Comparison of ENCODE assay signal across 20 mouse cellular contexts in the genomic region with DNA sequence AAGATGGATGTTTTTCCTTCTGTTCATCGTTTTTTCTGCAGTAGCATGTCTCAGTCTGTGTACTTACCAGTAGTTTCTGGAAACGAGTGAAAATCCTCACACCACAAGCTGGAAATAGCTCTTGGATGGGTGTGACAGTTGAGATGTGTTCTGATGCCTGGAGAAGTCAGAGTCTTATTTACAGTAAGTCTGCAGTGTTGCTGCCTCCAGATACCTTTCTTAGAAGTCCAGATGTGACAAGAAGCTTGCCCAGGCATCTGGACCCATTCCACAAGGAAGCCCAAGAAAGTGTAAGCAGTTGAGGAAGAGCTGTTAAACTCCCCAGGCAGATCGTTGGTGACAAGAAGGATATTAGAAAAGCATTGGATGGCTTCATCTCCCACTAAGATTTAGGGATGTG.
A peak's percentile ranks its signal among the peaks of the same experiment; 100 is the strongest.
DNase-seq lines count a peak whose midpoint lies in the region; ATAC-seq and TF ChIP-seq lines count a peak whose summit lies in the region.
"Had no signal": no experiment of that assay in that cellular context is flagged by ENCODE, and none has a peak within 500 bp of the region (broad histone marks: within the 10 kb centered on the region; RNA-seq: fewer than 3 reads in every experiment).

No protein-coding gene starts in this region.

- peak; percentile 52 to 59 for DNase-seq in frontal cortex, adult 2 months (ENCODE audit: extremely low spot score in 1 of 2, low spot score in 1 of 2)
- DNase-seq in frontal cortex, postnatal 10 days (ENCODE audit: low spot score in 2 of 2) = no peak
- DNase-seq in layer of hippocampus, adult 2 months (ENCODE audit: low spot score in 2 of 2) = no peak
- DNase-seq in layer of hippocampus, adult 8-10 months (ENCODE audit: low spot score in 2 of 2) = no peak
- DNase-seq in adipocyte (ENCODE audit: low spot score) = peak; percentile 32
- no peak for DNase-seq in gastrocnemius, postnatal 4 days (ENCODE audit: low spot score in 2 of 2)
- DNase-seq: adrenal gland, postnatal 36 days; cerebellum, adult 9-10 months; heart, adult 2 months; kidney, adult 9 months; kidney, postnatal 4 days; spleen, adult 18-20 months; thymus, postnatal 25 days had no signal

- TF ChIP-seq CTCF in layer of hippocampus, adult 2 months (conservative IDR thresholded peaks at IDR 0.05) = no peak

- no peaks in the 10 kb centered on the region for H3K27me3 ChIP-seq in stomach, embryonic 14.5 days (ENCODE audit: control insufficient read depth, insufficient read depth, low read length)
- H3K27me3 ChIP-seq: embryonic facial prominence, embryonic 15.5 days; forebrain, embryonic 12.5 days; heart, embryonic 15.5 days; liver, embryonic 12.5 days; midbrain, embryonic 15.5 days had no signal

- no peak overlapping the region for H3K4me3 ChIP-seq in layer of hippocampus, adult 2 months
- H3K4me3 ChIP-seq in stomach, embryonic 14.5 days (ENCODE audit: low read depth, low read length) = no peak overlapping the region
- H3K4me3 ChIP-seq: embryonic facial prominence, embryonic 15.5 days; forebrain, embryonic 12.5 days; heart, adult 2 months; heart, embryonic 15.5 days; liver, embryonic 12.5 days; midbrain, embryonic 15.5 days had no signal

- H3K36me3 ChIP-seq in stomach, embryonic 14.5 days (ENCODE audit: control insufficient read depth, insufficient read depth, low read length) = no peaks in the 10 kb centered on the region
- H3K36me3 ChIP-seq: embryonic facial prominence, embryonic 15.5 days; forebrain, embryonic 12.5 days; heart, embryonic 15.5 days; liver, embryonic 12.5 days; midbrain, embryonic 15.5 days had no signal

- no peak for ATAC-seq in stomach, embryonic 14.5 days (ENCODE audit: insufficient number of reproducible peaks, insufficient read depth, low FRiP score, low read depth)
- ATAC-seq in megakaryocyte progenitor cell, adult 5-6 weeks (replicated peaks; ENCODE audit: poor library complexity) = no peak
- ATAC-seq: liver, embryonic 12.5 days had no signal

- peak overlapping the region; percentile 2; the same call in 1 of the 2 replicates for H3K27ac ChIP-seq in layer of hippocampus, adult 2 months
- peak overlapping the region; percentile 79 for H3K27ac ChIP-seq in stomach, embryonic 14.5 days (ENCODE audit: low read length)
- H3K27ac ChIP-seq: heart, adult 2 months; heart, embryonic 15.5 days; liver, embryonic 12.5 days had no signal

- 20% methylated on average over 3 of the region's 3 CpGs for WGBS in stomach, embryonic 14.5 days

- no peak overlapping the region for H3K4me2 ChIP-seq in stomach, embryonic 14.5 days (replicated peaks; ENCODE audit: low read depth, low read length)
- H3K4me2 ChIP-seq: liver, embryonic 12.5 days had no signal

- no peaks in the 10 kb centered on the region for H3K9me3 ChIP-seq in stomach, embryonic 14.5 days (ENCODE audit: control insufficient read depth, low read depth, low read length)
- H3K9me3 ChIP-seq: embryonic facial prominence, embryonic 15.5 days; forebrain, embryonic 12.5 days; heart, embryonic 15.5 days; liver, embryonic 12.5 days; midbrain, embryonic 15.5 days had no signal

- H3K9ac ChIP-seq in stomach, embryonic 14.5 days (replicated peaks; ENCODE audit: low read depth, low read length) = no peak overlapping the region
- H3K9ac ChIP-seq: embryonic facial prominence, embryonic 15.5 days; forebrain, embryonic 12.5 days; heart, embryonic 15.5 days; liver, embryonic 12.5 days; midbrain, embryonic 15.5 days had no signal

- peaks cover 39% of the 10 kb centered on the region for H3K4me1 ChIP-seq in stomach, embryonic 14.5 days (ENCODE audit: control insufficient read depth, insufficient read depth, low read length)
- H3K4me1 ChIP-seq: liver, embryonic 12.5 days had no signal

Comparison
In these comparisons a context has a peak if more than half of its experiments do, and no peak if none do; other contexts are left out.
1. DNase-seq: peak in frontal cortex, adult 2 months (2 of 2) and adipocyte (single experiment); none in frontal cortex, postnatal 10 days (0 of 2), layer of hippocampus, adult 2 months (0 of 2), layer of hippocampus, adult 8-10 months (0 of 2) and gastrocnemius, postnatal 4 days (0 of 2).